Mouse (Mus musculus): Measurements from ENCODE around the gene Zbtb2.

The Zbtb2 gene

DNA sequence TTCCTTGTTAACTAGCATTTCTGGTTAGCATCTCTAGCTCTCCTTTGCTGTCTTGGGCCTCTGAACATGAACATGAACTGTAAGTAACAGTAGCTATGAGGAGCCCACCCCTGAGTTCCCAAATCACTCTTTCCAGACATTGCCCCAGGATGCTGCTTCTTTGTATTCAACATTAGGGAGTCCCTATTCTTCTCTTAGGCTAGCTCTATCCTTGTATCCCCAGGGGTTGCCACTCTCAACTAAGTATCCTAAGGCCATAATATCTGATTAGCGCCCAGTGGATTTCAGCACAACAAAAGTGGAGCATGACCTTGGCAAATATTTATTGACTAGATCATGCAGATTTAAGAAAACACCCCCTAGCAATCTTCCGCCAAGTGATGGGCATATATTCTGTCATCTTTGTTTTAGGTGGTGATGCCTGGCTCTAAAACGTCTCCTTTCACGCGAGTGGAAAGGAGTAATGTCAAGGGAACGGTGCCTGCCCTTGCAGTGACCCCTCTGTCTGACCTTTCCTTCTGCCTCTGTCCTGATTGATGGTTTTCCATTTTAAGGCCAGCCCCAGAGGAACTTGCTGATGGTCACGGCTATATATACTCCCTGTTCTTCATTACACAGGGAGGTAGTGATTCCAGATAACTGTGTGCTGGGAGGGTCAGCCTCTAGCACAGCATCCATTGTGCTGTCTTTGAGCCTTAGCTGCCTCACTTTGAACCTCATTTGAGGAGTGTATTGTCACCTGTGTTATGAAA lies 55.5 kb downstream of the Zbtb2 start:
- no peaks in the 10 kb centered on the region; the same call in 1 of the 2 replicates for H3K27me3 ChIP-seq (ENCODE audit: control insufficient read depth, insufficient read depth, low read length, poor library complexity, severe bottlenecking)
- no peaks in the 10 kb centered on the region for H3K36me3 ChIP-seq (ENCODE audit: control insufficient read depth, insufficient read depth, low read length, poor library complexity, severe bottlenecking)
- DNase-seq (ENCODE audit: low read depth, low spot score): no peak

DNA sequence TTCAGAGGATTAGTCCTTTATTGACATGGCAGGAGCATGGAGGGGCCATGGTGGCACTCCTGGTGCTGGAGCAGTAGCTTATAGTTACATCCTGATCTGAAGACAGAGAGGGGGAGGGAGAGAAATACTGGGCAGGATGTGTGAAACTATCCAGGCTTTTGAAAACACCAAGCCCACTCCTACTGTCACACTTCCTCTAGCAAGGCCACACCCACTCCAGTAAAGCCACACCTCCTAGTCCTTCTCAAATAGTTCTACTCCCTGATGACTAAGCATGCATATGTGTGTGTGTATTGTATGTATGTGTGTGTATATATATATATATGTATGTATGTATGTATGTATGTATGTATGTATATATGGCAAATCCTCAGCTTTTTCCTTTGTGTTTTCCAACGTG lies 60.2 kb downstream of the Zbtb2 start:
- no peaks in the 10 kb centered on the region for H3K36me3 ChIP-seq (ENCODE audit: control insufficient read depth, insufficient read depth, low read length, poor library complexity, severe bottlenecking)
- DNase-seq (ENCODE audit: low read depth, low spot score): no peak
- H3K27me3 ChIP-seq (ENCODE audit: control insufficient read depth, insufficient read depth, low read length, poor library complexity, severe bottlenecking): no peaks in the 10 kb centered on the region

- Histone ChIP-seq H3K36me3 (ENCODE audit: control insufficient read depth, insufficient read depth, low read length, poor library complexity, severe bottlenecking) (no peaks in the 10 kb centered on the region), H3K27me3 (ENCODE audit: control insufficient read depth, insufficient read depth, low read length, poor library complexity, severe bottlenecking) (no peaks in the 10 kb centered on the region)
- no peak for DNase-seq (ENCODE audit: low read depth, low spot score)
Observed at GRCm38 (mm10) chr10:4325562-4325961, 62.3 kb downstream of the Zbtb2 start.

DNA sequence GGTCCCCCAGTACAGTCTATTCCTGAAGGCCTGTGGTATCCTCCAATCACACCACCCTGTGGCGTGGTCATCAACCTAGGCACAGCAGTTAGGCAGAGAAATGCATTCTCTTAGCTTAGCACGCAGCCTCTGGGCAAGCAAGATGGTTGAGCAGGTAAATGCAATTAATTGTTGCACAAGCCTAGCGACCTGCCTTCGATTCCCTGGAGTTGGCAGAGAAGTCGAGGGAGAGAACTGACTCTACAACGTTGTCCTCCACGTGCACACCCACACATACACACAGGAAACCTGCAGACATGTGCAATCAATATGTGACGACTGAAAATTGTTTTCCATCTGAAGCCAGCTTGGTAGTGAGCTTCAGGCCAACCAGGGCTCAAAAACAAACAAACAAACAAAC lies 64.0 kb downstream of the Zbtb2 start:
- no peaks in the 10 kb centered on the region for H3K36me3 ChIP-seq (ENCODE audit: control insufficient read depth, insufficient read depth, low read length, poor library complexity, severe bottlenecking)
- no peaks in the 10 kb centered on the region for H3K27me3 ChIP-seq (ENCODE audit: control insufficient read depth, insufficient read depth, low read length, poor library complexity, severe bottlenecking)
- no peak for DNase-seq (ENCODE audit: low read depth, low spot score)
